Mouse (Mus musculus) A20 (cell line): Measurements from ENCODE around the gene Ttc28.
A peak's percentile ranks its signal among the peaks of the same experiment; 100 is the strongest.

Source experiments
- DNase-seq: peaks from one replicate; pipeline ENCODE4 v3.0.0-alpha.2; 2011; ENCODE audit warnings: low read depth, low spot score

The Ttc28 gene

DNA sequence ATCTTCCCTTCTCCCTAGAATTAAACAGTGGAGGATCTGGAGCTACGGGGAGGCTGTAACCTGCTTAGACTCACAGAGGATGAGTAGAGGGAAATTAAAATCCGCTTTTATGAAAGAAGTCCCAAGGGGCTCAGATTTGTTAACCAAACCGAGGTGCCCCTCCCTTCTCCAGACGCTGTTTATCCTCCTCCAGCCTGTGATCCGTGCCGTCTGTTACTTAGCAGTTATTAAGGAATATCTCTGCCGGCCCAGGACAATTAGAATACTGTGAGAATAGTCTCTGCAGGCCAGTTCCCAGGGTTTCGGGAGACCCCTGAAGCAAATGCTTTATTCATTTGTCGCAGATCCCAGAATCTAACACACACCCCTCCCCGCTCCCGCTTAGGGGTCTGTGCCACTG, 283.8 kb downstream of the Ttc28 start:
- DNase-seq, result no peak

DNA sequence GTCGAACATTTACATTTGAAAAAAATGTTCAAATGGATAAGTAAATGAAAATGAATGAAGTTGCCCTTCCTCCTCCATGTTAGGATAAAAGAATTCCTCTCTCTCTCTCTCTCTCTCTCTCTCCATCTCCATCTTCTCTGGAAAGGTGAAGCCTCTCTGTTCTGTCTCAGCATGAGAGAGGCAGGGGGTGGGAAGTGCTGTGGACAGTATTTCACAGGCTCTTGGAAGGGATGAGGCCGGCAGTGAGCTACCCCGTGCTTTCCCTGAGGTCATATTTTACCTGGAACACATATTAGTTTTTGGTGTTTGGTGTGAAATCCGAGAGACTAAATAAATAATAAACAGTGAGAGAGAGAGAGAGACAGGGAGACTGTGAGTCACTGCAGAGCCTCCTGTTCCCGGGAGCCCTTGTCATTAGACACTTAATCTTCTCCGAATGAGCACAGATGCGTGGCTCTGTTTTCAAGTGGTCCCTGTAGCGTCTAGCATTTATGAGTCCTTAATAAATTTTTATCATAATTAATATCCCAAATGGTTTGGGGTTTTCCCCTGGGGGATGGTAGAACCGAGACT, 284.8 kb downstream of the Ttc28 start:
- DNase-seq, result no peak

DNA sequence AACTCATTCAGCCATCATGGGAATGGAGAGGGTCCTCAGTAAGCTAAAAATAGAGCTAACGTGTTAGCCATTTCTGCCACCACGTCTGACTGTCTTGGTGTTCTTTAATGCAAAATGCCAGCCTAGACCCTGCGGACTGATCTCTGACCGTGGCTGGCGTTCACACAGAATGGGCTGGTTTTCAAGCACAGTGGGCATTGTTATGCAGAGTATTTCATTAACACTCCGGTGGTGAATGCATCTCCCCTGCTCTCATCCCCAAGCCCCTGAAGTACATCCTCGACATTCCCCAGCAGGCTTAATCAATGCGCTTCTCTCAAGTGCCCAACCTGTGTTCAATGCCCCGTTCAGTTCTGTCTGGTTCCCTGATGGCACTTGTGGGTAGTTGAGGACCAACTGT, 290.8 kb downstream of the Ttc28 start:
- DNase-seq, result no peak

DNA sequence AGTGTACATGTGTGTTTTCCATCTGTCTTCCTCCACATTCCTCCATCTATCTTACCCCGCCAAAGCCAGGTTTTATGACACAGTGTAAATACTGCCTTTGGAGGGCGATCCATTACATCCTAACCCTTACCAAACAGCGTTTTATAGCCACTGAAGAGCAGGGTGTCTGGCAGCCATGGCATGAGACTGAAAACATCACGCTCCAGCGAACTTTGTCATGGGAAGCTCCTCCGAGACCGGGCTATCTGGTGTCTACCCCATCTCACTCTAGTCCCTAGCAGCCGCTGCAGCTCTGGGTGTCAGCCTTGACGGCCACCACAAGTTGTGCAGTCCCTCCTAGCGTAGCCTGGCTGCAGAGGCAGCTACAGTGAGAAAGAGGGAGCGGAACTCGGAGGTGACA, 295.8 kb downstream of the Ttc28 start:
- no peak for DNase-seq

DNA sequence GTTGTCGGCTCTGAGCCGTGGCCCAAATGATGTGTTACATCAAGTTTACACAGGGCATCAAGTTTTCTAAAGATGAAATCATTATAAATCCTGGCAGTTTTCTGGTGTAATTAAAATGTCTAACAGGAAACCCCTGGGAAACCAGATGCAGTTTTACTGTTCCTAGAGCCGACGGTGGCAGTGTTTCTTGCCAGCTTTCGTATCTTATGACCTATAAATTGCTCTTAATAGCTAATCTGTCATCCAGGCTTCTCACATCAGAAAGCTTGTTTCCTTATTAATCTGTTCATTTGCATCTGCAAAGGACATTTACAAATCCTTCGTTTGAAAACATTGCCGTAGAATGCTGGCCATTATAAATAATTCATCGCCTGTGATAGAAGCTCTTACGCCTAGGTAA, 296.2 kb downstream of the Ttc28 start:
- DNase-seq, result no peak

DNA sequence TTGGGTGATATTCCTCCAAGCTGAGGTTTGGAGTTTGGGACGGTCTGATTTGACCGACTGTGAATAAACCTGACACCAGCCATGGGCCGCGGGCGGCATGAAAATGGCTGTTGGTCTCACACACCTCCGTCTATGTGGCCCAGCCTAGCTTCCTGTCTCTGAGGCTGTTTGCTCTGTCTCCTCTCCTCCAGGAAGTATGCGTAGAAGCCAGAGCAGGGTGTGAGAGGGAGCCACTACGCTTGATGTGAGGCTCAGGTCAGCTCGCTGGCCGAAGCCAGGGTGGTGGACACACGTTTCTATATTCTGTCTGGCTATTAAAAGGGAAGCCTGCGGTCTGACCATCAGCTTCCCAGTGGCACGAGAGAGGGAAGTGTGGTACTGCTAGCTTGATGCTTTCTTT, 296.8 kb downstream of the Ttc28 start:
- DNase-seq, result no peak

DNA sequence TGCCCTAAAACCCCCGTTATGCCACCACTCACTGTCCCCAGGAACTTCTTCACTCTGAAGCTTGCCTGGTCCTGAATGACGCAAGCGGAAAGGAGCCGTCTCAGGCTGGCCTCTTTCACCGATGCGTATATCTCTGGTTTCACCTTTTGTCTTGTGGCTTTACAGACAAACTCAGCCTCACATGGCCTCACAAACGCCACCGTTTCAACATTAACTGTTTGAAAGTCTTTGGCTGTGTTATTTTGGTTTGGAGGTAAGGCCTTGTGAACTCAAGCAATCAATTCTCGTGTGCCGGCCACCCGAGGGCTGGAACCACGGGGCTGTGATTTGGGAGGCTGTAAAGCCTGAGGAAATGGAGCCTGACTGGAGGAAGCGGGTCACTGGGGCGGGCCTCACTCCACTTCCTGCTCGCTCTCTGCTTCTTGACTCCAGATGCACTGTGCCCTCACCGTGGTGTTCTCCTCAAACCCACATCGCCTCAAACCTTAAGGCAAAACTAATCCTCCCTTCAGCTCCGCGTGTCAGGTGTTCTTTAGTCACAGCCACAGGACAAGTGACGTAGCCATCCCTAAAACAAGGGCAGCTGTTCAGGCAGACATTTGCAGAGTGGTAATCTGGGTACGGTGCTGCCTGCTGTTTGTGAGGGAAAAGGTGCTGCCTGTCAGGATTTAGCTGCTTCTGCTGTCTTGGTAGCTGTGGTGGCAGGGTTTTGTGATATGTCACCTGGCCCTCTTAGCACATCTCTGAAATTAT, 298.9 kb downstream of the Ttc28 start:
- DNase-seq, result peak; percentile 42

DNA sequence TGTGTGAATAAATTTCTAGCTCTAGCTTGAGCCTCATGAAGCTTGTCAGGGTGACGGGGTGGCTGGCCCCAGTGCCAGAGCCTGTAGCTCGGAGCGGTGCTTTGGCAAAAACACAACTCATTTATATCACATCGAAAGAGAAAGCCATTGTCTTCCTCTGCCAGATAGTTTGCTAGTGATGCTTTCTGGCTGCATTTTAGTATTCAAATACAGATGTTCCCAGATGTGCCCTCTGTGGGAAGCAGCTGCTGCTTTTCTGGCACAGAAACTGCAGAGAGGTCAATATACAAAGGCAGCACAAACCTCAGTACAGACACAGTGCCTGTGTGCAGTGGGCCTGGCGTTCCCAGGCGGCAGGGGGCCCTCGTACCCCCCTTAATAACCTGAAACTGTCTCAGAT, 300.0 kb downstream of the Ttc28 start:
- no peak for DNase-seq

DNA sequence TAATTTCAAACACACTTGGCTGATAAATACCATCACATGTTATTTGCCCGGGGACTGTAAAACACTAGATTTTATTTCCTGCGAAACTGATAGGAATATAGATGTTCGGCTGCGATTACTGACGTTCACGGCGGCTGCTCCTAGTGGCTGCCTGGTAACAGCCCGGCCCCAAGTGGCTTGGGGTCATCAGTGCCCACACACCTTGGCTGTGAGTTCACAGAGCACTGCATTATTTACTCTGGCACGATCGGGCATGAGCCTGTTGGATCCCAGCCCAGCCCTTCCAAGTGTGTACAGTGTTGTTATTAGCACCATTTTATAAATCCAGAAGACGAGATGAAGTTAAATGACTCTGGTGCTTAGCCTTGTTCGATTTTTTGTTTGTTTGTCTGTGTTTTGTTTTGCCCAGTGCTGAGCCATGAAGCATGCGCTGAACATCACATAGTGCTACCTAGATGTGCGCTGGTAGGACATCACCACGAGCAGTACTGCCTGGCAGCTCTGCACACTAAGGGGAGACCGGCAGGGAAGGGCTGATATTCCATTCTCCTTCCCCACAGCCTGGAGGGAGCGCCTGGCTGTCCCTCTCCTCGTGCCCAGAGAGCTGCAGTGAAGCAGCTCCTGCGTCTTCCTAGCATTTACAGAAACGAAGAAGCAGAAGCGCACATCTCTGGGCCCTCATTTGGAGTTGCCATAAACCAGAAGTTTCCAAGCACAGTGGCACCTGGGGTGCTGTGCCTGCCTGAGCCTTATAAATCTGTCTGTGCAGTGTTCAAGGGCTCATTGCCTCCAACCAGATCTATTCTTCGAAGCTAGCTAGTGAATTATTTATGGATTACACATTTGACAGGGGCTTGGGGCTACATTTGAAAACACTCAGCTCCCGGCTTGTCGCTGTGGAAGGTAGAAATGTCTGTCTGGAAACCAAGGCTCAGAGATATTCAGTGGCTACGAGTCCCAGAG, 300.8 kb downstream of the Ttc28 start:
- no peak for DNase-seq

DNA sequence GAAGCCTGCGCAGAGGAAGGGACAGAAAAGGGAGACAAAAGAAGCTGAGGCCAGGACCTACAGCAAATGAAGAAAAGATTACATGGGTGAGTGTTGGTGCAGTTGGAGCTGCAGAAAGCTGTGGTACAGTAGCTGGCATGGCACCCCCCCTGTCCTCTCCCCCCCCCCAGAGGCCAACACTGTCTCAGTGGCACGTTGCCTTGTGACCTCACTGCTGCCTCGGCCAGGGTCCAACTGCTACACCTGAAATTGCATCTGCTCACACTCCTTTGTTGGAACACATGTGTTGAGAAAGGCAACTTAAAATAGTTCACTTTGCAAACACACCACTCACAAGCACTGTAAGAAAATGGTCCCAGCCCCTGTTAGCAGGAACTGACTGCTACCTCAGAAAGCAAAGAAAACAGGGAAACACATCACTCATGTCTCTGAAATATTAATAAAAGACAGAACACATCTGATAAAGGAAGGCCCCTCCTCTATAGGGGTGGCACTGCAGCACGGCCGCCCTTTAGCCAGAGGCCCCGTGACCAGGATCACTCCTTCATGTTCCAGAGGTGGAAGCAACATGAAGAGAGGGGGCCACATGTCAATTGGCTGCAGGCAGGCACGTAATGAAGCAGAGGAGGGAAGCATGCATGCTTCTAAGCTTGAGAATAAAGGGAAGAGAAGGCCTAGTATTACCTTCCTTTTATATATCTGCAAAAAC, 301.8 kb downstream of the Ttc28 start:
- DNase-seq, result no peak

DNA sequence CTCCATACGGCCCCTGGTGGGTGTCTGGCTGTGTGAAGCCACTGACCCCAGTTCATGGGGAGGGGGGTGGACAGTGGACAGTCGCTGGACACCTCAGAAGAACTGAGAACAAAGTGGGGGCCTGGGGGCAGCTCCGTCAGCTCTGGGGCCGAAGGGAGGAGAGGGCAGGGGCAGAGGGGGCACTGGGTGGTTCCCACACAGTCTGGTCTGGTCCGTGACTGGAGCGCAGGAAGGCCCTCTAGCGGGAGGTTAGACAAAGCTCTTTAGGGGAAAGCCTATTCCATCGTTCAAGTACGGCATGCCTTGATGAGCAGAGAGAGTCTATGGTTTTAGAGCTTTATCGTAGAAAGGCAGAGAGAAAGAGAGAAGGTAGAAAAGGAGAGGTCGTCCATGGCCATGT, 307.0 kb downstream of the Ttc28 start:
- DNase-seq, result no peak

DNA sequence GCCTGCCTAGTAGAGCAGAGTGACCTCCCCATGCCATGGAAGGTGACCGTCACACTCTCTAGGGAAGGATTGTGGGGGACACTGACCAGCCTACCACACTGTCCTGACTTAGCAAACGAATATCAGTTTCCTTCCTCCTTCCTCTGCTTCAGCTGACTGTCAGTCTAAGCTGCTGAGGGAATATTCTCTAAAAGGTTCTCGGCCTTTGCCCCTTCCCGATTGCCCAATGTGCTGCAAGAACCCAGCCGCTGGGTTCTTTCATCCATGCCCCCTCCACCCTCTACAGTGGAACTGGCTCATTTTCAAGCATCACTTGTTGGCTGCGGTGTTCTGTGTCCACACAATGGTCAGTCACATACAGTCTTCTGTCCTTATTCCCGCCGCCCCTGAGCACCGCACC, 312.4 kb downstream of the Ttc28 start:
- no peak for DNase-seq

DNA sequence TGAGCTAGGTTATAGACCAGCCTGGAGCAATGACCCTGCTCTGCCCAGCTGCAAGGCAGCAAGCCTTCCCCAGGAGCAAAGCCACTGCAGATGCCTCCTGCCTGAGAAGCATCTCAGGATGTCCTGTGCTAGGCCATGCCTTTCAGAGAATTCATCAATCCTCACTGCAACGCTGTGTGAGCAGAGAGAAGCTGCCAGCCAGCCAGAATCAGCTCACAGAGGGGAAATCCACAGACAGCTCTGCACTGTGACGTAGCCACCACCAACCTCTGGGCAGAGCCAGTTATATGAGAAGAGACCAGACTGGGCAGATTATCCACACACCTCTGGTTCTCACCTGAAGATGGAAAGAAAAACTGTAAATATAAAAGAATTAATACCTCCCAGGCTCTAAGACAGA, 315.2 kb downstream of the Ttc28 start:
- no peak for DNase-seq

DNA sequence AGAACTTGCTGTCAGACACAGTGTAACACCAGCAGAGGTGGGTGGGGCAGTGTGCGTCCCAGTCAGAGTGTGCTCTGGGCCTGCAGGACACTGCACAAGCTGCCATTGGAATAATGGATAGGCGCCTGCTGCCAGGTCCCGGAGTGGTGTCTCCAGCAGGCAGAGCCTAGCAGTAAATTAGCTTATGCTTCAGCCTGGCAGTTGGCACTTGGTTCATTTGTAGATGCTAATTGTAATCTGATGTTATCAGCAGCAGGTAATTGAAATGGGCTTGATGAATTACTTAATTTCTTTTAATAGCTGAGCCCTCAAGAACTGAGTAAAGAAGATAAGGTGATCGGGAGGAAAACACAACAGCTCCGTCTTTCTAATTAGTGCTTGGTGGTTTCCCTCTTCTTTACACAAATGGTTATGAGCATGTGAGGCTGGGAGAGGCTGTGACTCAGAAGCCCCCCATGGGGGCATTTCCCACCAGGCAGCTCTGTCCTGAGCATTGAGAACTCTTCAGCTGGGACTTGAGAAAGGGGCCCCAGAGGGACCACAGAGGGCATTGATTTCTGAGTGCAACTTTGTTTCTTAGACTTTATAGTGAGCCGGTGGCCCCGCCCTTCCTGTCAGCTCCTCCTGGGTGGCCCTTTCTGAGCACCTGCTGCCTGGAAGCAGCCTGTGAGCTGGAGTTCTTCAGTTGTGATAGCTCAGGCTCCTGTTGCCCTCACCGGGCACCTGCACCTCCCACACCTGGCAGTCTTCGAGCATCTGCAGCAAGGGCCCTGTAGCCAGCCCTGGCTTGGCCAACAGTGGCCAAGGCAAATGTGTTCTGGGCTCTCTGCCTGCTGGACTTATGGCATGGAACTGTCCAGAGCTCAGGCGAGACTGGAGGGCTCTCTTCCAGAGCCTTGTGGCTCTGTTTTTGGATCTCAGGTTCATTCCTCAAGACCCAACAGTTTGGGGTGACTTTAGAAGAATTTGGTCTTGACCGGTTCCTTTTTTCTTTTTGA, 316.2 kb downstream of the Ttc28 start:
- no peak for DNase-seq

DNA sequence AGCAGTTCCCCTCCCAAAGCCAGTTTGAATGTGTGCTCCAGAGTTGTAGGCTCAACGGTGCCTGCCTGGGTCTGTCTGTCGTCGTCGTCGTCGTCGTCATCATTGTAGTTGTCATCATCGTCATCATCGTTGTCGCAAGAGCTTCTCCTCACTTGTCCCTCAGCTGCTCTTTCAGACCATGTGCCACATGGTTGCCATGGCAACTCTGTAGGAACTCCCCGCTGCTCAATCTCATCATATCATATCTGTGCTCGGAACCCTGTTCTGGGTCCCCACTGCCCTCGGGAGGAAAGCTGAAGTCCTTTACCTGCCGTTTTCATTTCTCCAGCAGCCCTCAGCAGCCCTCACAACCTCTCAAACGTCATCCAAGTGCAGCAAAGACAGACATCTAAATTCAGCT, 318.1 kb downstream of the Ttc28 start:
- no peak for DNase-seq

DNA sequence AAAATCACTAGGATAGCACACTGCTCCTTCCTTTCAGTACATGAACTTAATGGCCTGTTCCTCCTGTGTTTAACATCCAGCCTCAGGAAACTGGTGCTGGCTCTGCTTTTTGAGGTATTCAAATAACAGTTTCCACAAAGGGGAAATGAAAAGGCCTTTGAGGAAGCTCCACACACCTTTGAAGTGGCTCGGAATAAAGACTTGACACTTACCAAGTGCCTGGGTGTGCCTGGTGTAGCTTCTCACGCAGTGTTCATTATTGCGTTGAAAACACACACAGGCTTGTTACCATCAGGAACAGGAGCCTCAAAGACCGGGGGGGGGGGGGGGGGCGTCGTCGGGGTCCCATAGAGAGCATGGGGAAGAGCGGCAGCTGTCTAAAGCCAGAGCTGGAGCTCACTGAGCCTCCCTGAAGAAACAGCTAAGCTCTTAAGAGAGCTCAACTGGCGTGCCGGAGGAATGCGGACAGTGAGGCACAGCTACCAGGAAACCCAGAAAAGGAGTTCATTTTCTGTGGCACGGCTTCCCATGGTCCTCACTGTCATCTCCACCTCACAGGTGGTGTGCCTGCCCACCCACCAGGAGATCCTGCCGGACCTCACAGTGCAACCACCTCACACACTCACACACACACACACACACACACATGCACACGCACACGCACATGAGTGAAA, 320.7 kb downstream of the Ttc28 start:
- DNase-seq, result peak; percentile 18

DNA sequence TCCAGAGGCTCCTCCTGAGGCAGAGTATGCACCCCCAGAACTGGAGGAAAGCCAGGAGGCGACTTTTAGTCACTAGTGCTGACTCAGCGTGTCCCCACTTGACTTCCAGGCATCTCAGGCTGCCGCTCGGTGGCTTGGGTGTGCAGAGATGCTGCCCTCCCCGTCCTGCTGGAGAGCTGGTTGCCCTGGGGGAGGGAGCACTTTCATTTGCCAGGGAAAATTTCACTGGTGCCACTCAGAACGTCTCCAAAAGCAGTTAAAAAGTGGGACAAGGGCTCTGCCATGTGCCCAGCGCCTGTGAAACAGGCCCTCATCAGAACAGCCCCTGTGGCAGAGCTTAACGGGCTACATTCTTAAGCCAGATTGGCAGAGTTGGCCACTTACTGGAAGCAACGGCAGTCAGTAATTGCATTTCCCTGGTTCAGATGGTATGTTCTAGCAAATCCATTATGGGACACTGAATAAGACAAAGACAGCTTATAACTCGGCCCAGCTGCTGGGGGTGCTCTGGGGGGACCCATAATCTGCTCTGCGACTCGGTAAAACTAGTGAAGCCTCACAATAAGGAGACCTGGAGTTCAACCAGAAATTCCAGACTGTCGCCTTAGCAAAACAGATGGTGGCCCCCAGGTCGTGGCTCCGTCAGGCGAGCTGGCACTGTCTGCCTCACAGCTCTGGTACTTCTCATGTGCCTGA, 321.5 kb downstream of the Ttc28 start:
- no peak for DNase-seq

DNA sequence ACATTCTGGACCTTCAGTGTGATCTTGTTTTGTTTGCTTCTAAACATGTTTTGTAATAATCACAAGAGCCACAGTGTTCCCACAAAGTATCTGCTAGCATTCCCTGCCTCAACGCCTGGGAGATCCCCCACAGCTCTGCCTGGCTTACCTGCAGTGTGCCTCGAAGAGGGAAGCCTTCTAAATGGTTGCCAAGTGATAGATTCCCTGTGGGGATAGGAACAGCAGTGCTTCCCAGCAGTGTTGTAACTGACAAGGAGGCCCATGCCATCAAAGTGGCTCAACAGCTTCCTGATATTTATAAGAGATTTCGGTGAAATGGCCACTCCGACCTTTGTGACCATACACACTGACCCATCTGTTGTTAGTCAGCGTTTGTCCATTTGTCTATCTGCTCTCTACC, 324.6 kb downstream of the Ttc28 start:
- no peak for DNase-seq

DNA sequence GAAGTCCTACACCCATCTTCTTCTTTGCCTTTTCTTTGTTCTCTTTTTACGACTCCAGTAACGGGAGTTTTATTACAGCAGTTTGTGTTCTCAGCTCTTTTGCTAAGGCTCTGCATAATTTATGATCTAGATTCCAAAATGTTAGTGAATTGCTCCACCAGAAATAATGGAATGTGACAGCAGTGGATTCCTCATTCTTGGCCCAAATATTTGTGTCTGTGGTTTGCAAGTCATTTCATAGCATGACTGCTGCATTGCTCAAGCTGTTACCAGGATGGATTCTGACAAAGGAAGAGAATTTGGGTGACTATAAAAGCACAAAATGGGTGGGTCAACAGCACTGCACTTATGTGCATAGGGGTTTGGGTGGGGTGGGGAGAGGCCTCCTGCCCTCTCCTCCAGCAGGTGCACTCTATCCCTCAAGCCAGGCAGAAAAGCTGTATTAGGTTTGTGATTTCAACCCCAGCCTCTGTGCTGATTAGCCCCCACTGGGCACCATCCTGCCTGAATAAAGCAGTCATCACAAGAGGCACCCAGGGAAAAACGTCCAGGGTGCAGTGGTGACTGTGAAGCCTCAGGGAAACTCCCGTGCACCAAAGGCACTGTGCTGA, 325.5 kb downstream of the Ttc28 start:
- DNase-seq, result no peak
